18 mouse cellular contexts compared by ENCODE assay signal in genomic region chr7:118656730-118657129, GRCm38 (mm10). TPM values are rescaled to one million over a fixed set of nuclear protein-coding genes. Genes with fewer than 3 reads are reported as not detected.
"Had no signal": no experiment of that assay in that cellular context is flagged by ENCODE, and none has a peak within 500 bp of the region (broad histone marks: within the 10 kb centered on the region; RNA-seq: fewer than 3 reads in every experiment).

No protein-coding gene starts in this region.

- H3K4me1 ChIP-seq: limb, embryonic 10.5 days; liver, embryonic 15.5 days; neural tube, embryonic 12.5 days; stomach, embryonic 15.5 days had no signal

- DNase-seq: kidney, adult 9 months; lung, adult 2 months; lung, postnatal 36 days; midbrain, embryonic 14.5 days; retina, postnatal 1 day; right cerebral cortex, postnatal 4 days; spleen, adult 18-20 months; thymus, adult 2 months; thymus, postnatal 25 days had no signal

- H3K9ac ChIP-seq: liver, embryonic 15.5 days; neural tube, embryonic 12.5 days; stomach, embryonic 15.5 days had no signal

- H3K27me3 ChIP-seq: liver, embryonic 15.5 days; neural tube, embryonic 12.5 days; stomach, embryonic 15.5 days had no signal

- H3K9me3 ChIP-seq: limb, embryonic 10.5 days; liver, embryonic 15.5 days; neural tube, embryonic 12.5 days; stomach, embryonic 15.5 days had no signal

- H3K27ac ChIP-seq: layer of hippocampus, adult 2 months; left cerebral cortex, adult 2 months; limb, embryonic 10.5 days; liver, embryonic 15.5 days; neural tube, embryonic 12.5 days; stomach, embryonic 15.5 days had no signal

- H3K4me2 ChIP-seq: liver, embryonic 11.5 days; liver, embryonic 15.5 days; neural tube, embryonic 12.5 days; stomach, embryonic 15.5 days had no signal

- H3K36me3 ChIP-seq: limb, embryonic 10.5 days; liver, embryonic 15.5 days; neural tube, embryonic 12.5 days; stomach, embryonic 15.5 days had no signal

- H3K4me3 ChIP-seq: layer of hippocampus, adult 2 months; left cerebral cortex, adult 2 months; limb, embryonic 10.5 days; liver, embryonic 15.5 days; neural tube, embryonic 12.5 days; stomach, embryonic 15.5 days had no signal

- ATAC-seq: intestine, postnatal 0 days; lung, postnatal 0 days had no signal

RNA-seq across cellular contexts. Expression of gene Tmc5, which starts 59.6 kb away (rescaled TPM):
- polyA plus RNA-seq: limb, embryonic 10.5 days; liver, embryonic 11.5 days had no signal
